Mouse (Mus musculus): ENCODE results near the gene Glis3.

- no peak for TF ChIP-seq POLR2A (IDR thresholded peaks at IDR 0.05; ENCODE audit: low read depth, low read length)
- no peak for TF ChIP-seq CTCF (IDR thresholded peaks at IDR 0.05; ENCODE audit: borderline replicate concordance, insufficient read depth, low read length)
Observed at GRCm38 (mm10) chr19:28284098-28284569, 395.7 kb downstream of the Glis3 start.
